Mouse (Mus musculus) intestine, embryonic 16.5 days (tissue): Measurements from ENCODE around the gene Babam2. TPM values are rescaled to one million over a fixed set of nuclear protein-coding genes. Genes with fewer than 3 reads are reported as not detected.

Experiments
- ATAC-seq: fragments of 200-750 bp; cut with Nextera tagmentation; 2 replicates; pipeline ENCODE4 v1.8.0; 2017; ENCODE audit warnings: moderate TSS enrichment, moderate library complexity
- H3K27ac ChIP-seq: fragments of 300-500 bp; sonication (generic); 2 replicates; pipeline ENCODE4 v1.5.1; 2014; ENCODE audit warnings: mild to moderate bottlenecking, low read length
- H3K27me3 ChIP-seq: fragments of 300-500 bp; sonication (generic); replicated peaks from 2 replicates; pipeline ENCODE4 v1.6.1; 2014; ENCODE audit warnings: low read length, control low read depth, mixed read lengths; ENCODE audit not compliant: control insufficient read depth, insufficient read depth
- H3K36me3 ChIP-seq: fragments of 300-500 bp; sonication (generic); 2 replicates; pipeline ENCODE4 v1.6.1; 2014; ENCODE audit warnings: low read length, control low read depth; ENCODE audit not compliant: control insufficient read depth, insufficient read depth
- H3K4me1 ChIP-seq: fragments of 300-500 bp; sonication (generic); 2 replicates; pipeline ENCODE4 v1.6.1; 2014; ENCODE audit warnings: low read length, control low read depth, mixed read lengths; ENCODE audit not compliant: control insufficient read depth, insufficient read depth
- H3K4me2 ChIP-seq: fragments of 300-500 bp; sonication (generic); 2 replicates; pipeline ENCODE4 v1.6.1; 2014; ENCODE audit warnings: low read depth, low read length, control low read depth
- H3K4me3 ChIP-seq: fragments of 300-500 bp; sonication (generic); 2 replicates; pipeline ENCODE4 v1.5.1; 2014; ENCODE audit warnings: mild to moderate bottlenecking, low read length
- H3K9ac ChIP-seq: fragments of 300-500 bp; sonication (generic); 2 replicates; pipeline ENCODE4 v1.6.1; 2014; ENCODE audit warnings: low read depth, low read length
- H3K9me3 ChIP-seq: fragments of 300-500 bp; sonication (generic); 2 replicates; pipeline ENCODE4 v1.6.1; 2016; ENCODE audit warnings: low read length, control low read depth; ENCODE audit not compliant: control insufficient read depth
- WGBS: fragments of 180-500 bp; shearing (Covaris S2); extraction: QIAGEN DNeasy Blood & Tissue Kit; methylation state at CpG from one replicate; pipeline ENCODE4 v1.1.7; 2014; 5-methylcytosine and 5-hydroxymethylcytosine counted together
- polyA plus RNA-seq: library from polyadenylated mRNA; unstranded; fragments of >200 nt; fragmentation: Nextera tagmentation; extraction: Ambion mirVana; gene quantifications from 2 replicates; pipeline ENCODE4 v1.2.1, GENCODE M21; 2015

Babam2 gene
- polyA plus RNA-seq, 1 experiment from 2014 or later: 69.0 TPM

GRCm38 (mm10) chr5:31813156-31813675 is 115.7 kb downstream of the Babam2 start:
- no peaks in the 10 kb centered on the region for H3K9me3 ChIP-seq
- no peak for ATAC-seq
- no peaks in the 10 kb centered on the region for H3K36me3 ChIP-seq
- H3K4me2 ChIP-seq: no peak overlapping the region
- no peak overlapping the region for H3K9ac ChIP-seq
- H3K27ac ChIP-seq: no peak overlapping the region
- H3K27me3 ChIP-seq: no peaks in the 10 kb centered on the region
- 84% methylated on average over 6 of the region's 6 CpGs for WGBS
- no peak overlapping the region for H3K4me3 ChIP-seq
- H3K4me1 ChIP-seq: peaks cover 7% of the 10 kb centered on the region; the same call in 1 of the 2 replicates

GRCm38 (mm10) chr5:31814068-31814467 is 116.6 kb downstream of the Babam2 start:
- Histone ChIP-seq H3K9me3 (no peaks in the 10 kb centered on the region), H3K27ac (no peak overlapping the region), H3K36me3 (no peaks in the 10 kb centered on the region), H3K4me3 (no peak overlapping the region), H3K9ac (no peak overlapping the region), H3K27me3 (no peaks in the 10 kb centered on the region), H3K4me2 (no peak overlapping the region), H3K4me1 (peaks cover 7% of the 10 kb centered on the region; the same call in 1 of the 2 replicates)
- ATAC-seq: no peak
- 86% methylated on average over 4 of the region's 4 CpGs for WGBS

GRCm38 (mm10) chr5:31815129-31815528 is 117.6 kb downstream of the Babam2 start:
- no peaks in the 10 kb centered on the region for H3K9me3 ChIP-seq
- H3K4me2 ChIP-seq: no peak overlapping the region
- no peak overlapping the region for H3K27ac ChIP-seq
- ATAC-seq: no peak
- peaks cover 7% of the 10 kb centered on the region; the same call in 1 of the 2 replicates for H3K4me1 ChIP-seq
- no peak overlapping the region for H3K4me3 ChIP-seq
- H3K36me3 ChIP-seq: no peaks in the 10 kb centered on the region
- H3K9ac ChIP-seq: no peak overlapping the region
- H3K27me3 ChIP-seq: no peaks in the 10 kb centered on the region
- 70% methylated on average over 7 of the region's 7 CpGs for WGBS

GRCm38 (mm10) chr5:31816082-31816481 is 118.6 kb downstream of the Babam2 start:
- Histone ChIP-seq H3K4me1 (peaks cover 2% of the 10 kb centered on the region; the same call in 1 of the 2 replicates), H3K27me3 (no peaks in the 10 kb centered on the region), H3K4me2 (no peak overlapping the region), H3K9ac (no peak overlapping the region), H3K9me3 (no peaks in the 10 kb centered on the region), H3K36me3 (no peaks in the 10 kb centered on the region), H3K4me3 (no peak overlapping the region), H3K27ac (no peak overlapping the region)
- 85% methylated on average over 1 of the region's 1 CpGs for WGBS
- ATAC-seq: no peak

- Histone ChIP-seq H3K27me3 (no peaks in the 10 kb centered on the region), H3K27ac (no peak overlapping the region), H3K4me1 (peaks cover 7% of the 10 kb centered on the region), H3K9me3 (no peaks in the 10 kb centered on the region), H3K4me2 (no peak overlapping the region), H3K36me3 (no peaks in the 10 kb centered on the region), H3K4me3 (no peak overlapping the region), H3K9ac (no peak overlapping the region)
- WGBS: 82% methylated on average over 3 of the region's 3 CpGs
- ATAC-seq: no peak
Observed at GRCm38 (mm10) chr5:31820801-31821200, 123.3 kb downstream of the Babam2 start.

- Histone ChIP-seq H3K4me3 (no peak overlapping the region), H3K4me1 (peaks cover 7% of the 10 kb centered on the region), H3K9me3 (no peaks in the 10 kb centered on the region), H3K4me2 (no peak overlapping the region), H3K27ac (no peak overlapping the region), H3K9ac (no peak overlapping the region), H3K36me3 (no peaks in the 10 kb centered on the region), H3K27me3 (no peaks in the 10 kb centered on the region)
- 75% methylated on average over 1 of the region's 1 CpGs for WGBS
- ATAC-seq: no peak
Observed at GRCm38 (mm10) chr5:31821204-31821603, 123.7 kb downstream of the Babam2 start.

GRCm38 (mm10) chr5:31823673-31824072 is 126.2 kb downstream of the Babam2 start:
- H3K9ac ChIP-seq: no peak overlapping the region
- WGBS: 80% methylated on average over 3 of the region's 3 CpGs
- H3K9me3 ChIP-seq: no peaks in the 10 kb centered on the region
- H3K4me2 ChIP-seq: no peak overlapping the region
- peaks cover 7% of the 10 kb centered on the region for H3K4me1 ChIP-seq
- H3K4me3 ChIP-seq: no peak overlapping the region
- H3K36me3 ChIP-seq: no peaks in the 10 kb centered on the region
- no peak overlapping the region for H3K27ac ChIP-seq
- peak; percentile 63; the same call in 1 of the 2 replicates for ATAC-seq
- H3K27me3 ChIP-seq: no peaks in the 10 kb centered on the region

GRCm38 (mm10) chr5:31824126-31824525 is 126.6 kb downstream of the Babam2 start:
- H3K27me3 ChIP-seq: no peaks in the 10 kb centered on the region
- no peak overlapping the region for H3K27ac ChIP-seq
- H3K4me2 ChIP-seq: no peak overlapping the region
- ATAC-seq: no peak
- no peak overlapping the region for H3K9ac ChIP-seq
- no peaks in the 10 kb centered on the region for H3K36me3 ChIP-seq
- no peaks in the 10 kb centered on the region for H3K9me3 ChIP-seq
- 83% methylated on average over 2 of the region's 2 CpGs for WGBS
- H3K4me1 ChIP-seq: peaks cover 7% of the 10 kb centered on the region
- no peak overlapping the region for H3K4me3 ChIP-seq

GRCm38 (mm10) chr5:31827304-31827703 is 129.8 kb downstream of the Babam2 start:
- Histone ChIP-seq H3K9me3 (no peaks in the 10 kb centered on the region), H3K27me3 (no peaks in the 10 kb centered on the region), H3K27ac (no peak overlapping the region), H3K36me3 (no peaks in the 10 kb centered on the region), H3K4me2 (no peak overlapping the region), H3K4me1 (peaks cover 7% of the 10 kb centered on the region), H3K4me3 (no peak overlapping the region), H3K9ac (no peak overlapping the region)
- ATAC-seq: no peak
- 94% methylated on average over 5 of the region's 5 CpGs for WGBS

- H3K4me1 ChIP-seq: peaks cover 7% of the 10 kb centered on the region
- H3K27ac ChIP-seq: no peak overlapping the region
- no peak overlapping the region for H3K9ac ChIP-seq
- 88% methylated on average over 5 of the region's 5 CpGs for WGBS
- H3K4me3 ChIP-seq: no peak overlapping the region
- no peak overlapping the region for H3K4me2 ChIP-seq
- no peaks in the 10 kb centered on the region for H3K36me3 ChIP-seq
- ATAC-seq: no peak
- H3K9me3 ChIP-seq: no peaks in the 10 kb centered on the region
- no peaks in the 10 kb centered on the region for H3K27me3 ChIP-seq
Observed at GRCm38 (mm10) chr5:31827896-31828295, 130.4 kb downstream of the Babam2 start.
